Mouse (Mus musculus) kidney, embryonic 15.5 days (tissue): ENCODE data around the gene Hand2. TPM values are rescaled to one million over a fixed set of nuclear protein-coding genes. Genes with fewer than 3 reads are reported as not detected.

Source experiments
- ATAC-seq: fragments of 200-750 bp; cut with Nextera tagmentation; replicated peaks from 2 replicates; pipeline ENCODE4 v1.8.0; 2017; ENCODE audit warnings: moderate TSS enrichment; ENCODE audit not compliant: low FRiP score
- H3K27ac ChIP-seq: fragments of 300-500 bp; sonication (generic); 2 replicates; pipeline ENCODE4 v1.5.1; 2015; ENCODE audit warnings: mild to moderate bottlenecking, inconsistent platforms
- H3K27me3 ChIP-seq: fragments of 300-500 bp; sonication (generic); 2 replicates; pipeline ENCODE4 v1.6.1; 2015; ENCODE audit warnings: inconsistent platforms
- H3K36me3 ChIP-seq: fragments of 300-500 bp; sonication (generic); 2 replicates; pipeline ENCODE4 v1.6.1; 2015; ENCODE audit warnings: inconsistent platforms
- H3K4me1 ChIP-seq: fragments of 300-500 bp; sonication (generic); 2 replicates; pipeline ENCODE4 v1.6.1; 2015; ENCODE audit warnings: inconsistent platforms
- H3K4me2 ChIP-seq: fragments of 300-500 bp; sonication (generic); 2 replicates; pipeline ENCODE4 v1.6.1; 2015; ENCODE audit warnings: moderate library complexity, mild to moderate bottlenecking, inconsistent platforms
- H3K4me3 ChIP-seq: fragments of 300-500 bp; sonication (generic); replicated peaks from 2 replicates; pipeline ENCODE4 v1.5.1; 2015; ENCODE audit warnings: mild to moderate bottlenecking, inconsistent platforms
- H3K9ac ChIP-seq: fragments of 300-500 bp; sonication (generic); 2 replicates; pipeline ENCODE4 v1.6.1; 2015; ENCODE audit warnings: mild to moderate bottlenecking, inconsistent platforms
- H3K9me3 ChIP-seq: fragments of 300-500 bp; sonication (generic); replicated peaks from 2 replicates; pipeline ENCODE4 v1.6.1; 2016; ENCODE audit warnings: inconsistent platforms
- WGBS: fragments of 180-500 bp; shearing (Covaris S2); methylation state at CpG from one replicate; pipeline ENCODE4 v1.1.7; 2015; ENCODE audit warnings: mixed read lengths; 5-methylcytosine and 5-hydroxymethylcytosine counted together
- polyA plus RNA-seq: library from polyadenylated mRNA; unstranded; fragments of >200 nt; fragmentation: Nextera tagmentation; extraction: Ambion mirVana; gene quantifications from 2 replicates; pipeline ENCODE4 v1.2.1, GENCODE M21; 2015

Gene Hand2
- polyA plus RNA-seq, 1 experiment from 2014 or later = 1.7 TPM

GRCm38 (mm10) chr8:57348866-57349520 is 28.2 kb downstream of the Hand2 start:
- no peak overlapping the region for H3K4me3 ChIP-seq
- H3K36me3 ChIP-seq = no peaks in the 10 kb centered on the region
- H3K4me2 ChIP-seq = no peak overlapping the region
- H3K4me1 ChIP-seq = peaks cover 12% of the 10 kb centered on the region
- H3K27ac ChIP-seq = no peak overlapping the region
- H3K9ac ChIP-seq = no peak overlapping the region
- ATAC-seq = no peak
- no peaks in the 10 kb centered on the region for H3K9me3 ChIP-seq
- 2% methylated on average over 23 of the region's 23 CpGs for WGBS
- H3K27me3 ChIP-seq = peaks cover 98% of the 10 kb centered on the region

GRCm38 (mm10) chr8:57351861-57352260 is 31.1 kb downstream of the Hand2 start:
- H3K4me3 ChIP-seq = no peak overlapping the region
- WGBS = 32% methylated on average over 2 of the region's 2 CpGs
- no peak overlapping the region for H3K9ac ChIP-seq
- no peak overlapping the region for H3K27ac ChIP-seq
- no peaks in the 10 kb centered on the region for H3K9me3 ChIP-seq
- H3K4me1 ChIP-seq = peaks cover 13% of the 10 kb centered on the region
- no peaks in the 10 kb centered on the region for H3K36me3 ChIP-seq
- ATAC-seq = no peak
- no peak overlapping the region for H3K4me2 ChIP-seq
- peaks cover 95% of the 10 kb centered on the region for H3K27me3 ChIP-seq

- H3K9ac ChIP-seq = peak overlapping the region; percentile 36
Observed at GRCm38 (mm10) chr8:57353346-57354305, 32.8 kb downstream of the Hand2 start.

GRCm38 (mm10) chr8:57354876-57355275 is 34.1 kb downstream of the Hand2 start:
- Histone ChIP-seq H3K27ac (no peak overlapping the region), H3K36me3 (no peaks in the 10 kb centered on the region), H3K4me2 (no peak overlapping the region), H3K9ac (no peak overlapping the region), H3K27me3 (peaks cover 68% of the 10 kb centered on the region), H3K4me1 (peaks cover 9% of the 10 kb centered on the region), H3K4me3 (no peak overlapping the region), H3K9me3 (no peaks in the 10 kb centered on the region)
- no peak for ATAC-seq
- WGBS = 53% methylated on average over 2 of the region's 2 CpGs

More at GRCm38 (mm10) chr8:57353346-57354305, 32.8 kb downstream of the Hand2 start:
- H3K36me3 ChIP-seq = no peaks in the 10 kb centered on the region
- H3K4me2 ChIP-seq = peak overlapping the region; percentile 82
- H3K4me1 ChIP-seq = peaks cover 13% of the 10 kb centered on the region
- H3K27me3 ChIP-seq = peaks cover 80% of the 10 kb centered on the region
- H3K27ac ChIP-seq = no peak overlapping the region
- under 1% methylated on average over 37 of the region's 37 CpGs for WGBS
- no peaks in the 10 kb centered on the region for H3K9me3 ChIP-seq
- H3K4me3 ChIP-seq = peak overlapping the region; percentile 46
- ATAC-seq = peak; percentile 96

GRCm38 (mm10) chr8:57356529-57357325 is 35.9 kb downstream of the Hand2 start:
- no peak overlapping the region for H3K9ac ChIP-seq
- no peak overlapping the region for H3K27ac ChIP-seq
- H3K4me2 ChIP-seq = no peak overlapping the region
- H3K27me3 ChIP-seq = peaks cover 55% of the 10 kb centered on the region
- no peaks in the 10 kb centered on the region for H3K36me3 ChIP-seq
- WGBS = 67% methylated on average over 9 of the region's 9 CpGs
- ATAC-seq = no peak
- H3K4me1 ChIP-seq = peaks cover 11% of the 10 kb centered on the region
- H3K9me3 ChIP-seq = no peaks in the 10 kb centered on the region
- H3K4me3 ChIP-seq = no peak overlapping the region

- no peaks in the 10 kb centered on the region for H3K9me3 ChIP-seq
- H3K4me1 ChIP-seq = 0 out of 2 replicates have a peak, but pooled peaks cover 2% of the 10 kb centered on the region
- H3K4me2 ChIP-seq = no peak overlapping the region
- H3K4me3 ChIP-seq = no peak overlapping the region
- no peaks in the 10 kb centered on the region for H3K36me3 ChIP-seq
- H3K27ac ChIP-seq = no peak overlapping the region
- no peak overlapping the region for H3K9ac ChIP-seq
- WGBS = 56% methylated on average over 2 of the region's 2 CpGs
- peaks cover 21% of the 10 kb centered on the region for H3K27me3 ChIP-seq
- no peak for ATAC-seq
Observed at GRCm38 (mm10) chr8:57360493-57360892, 39.7 kb downstream of the Hand2 start.

- no peak for ATAC-seq
Observed at GRCm38 (mm10) chr8:57361003-57361805, 40.4 kb downstream of the Hand2 start.

GRCm38 (mm10) chr8:57362881-57363280 is 42.1 kb downstream of the Hand2 start:
- Histone ChIP-seq H3K9me3 (no peaks in the 10 kb centered on the region), H3K4me1 (0 out of 2 replicates have a peak, but pooled peaks cover 2% of the 10 kb centered on the region), H3K27ac (no peak overlapping the region), H3K4me2 (no peak overlapping the region), H3K27me3 (peaks cover 4% of the 10 kb centered on the region; the same call in 1 of the 2 replicates), H3K4me3 (no peak overlapping the region), H3K9ac (no peak overlapping the region), H3K36me3 (no peaks in the 10 kb centered on the region)
- WGBS = 57% methylated on average over 2 of the region's 2 CpGs
- ATAC-seq = no peak

More at GRCm38 (mm10) chr8:57361003-57361805, 40.4 kb downstream of the Hand2 start:
- H3K9me3 ChIP-seq = no peaks in the 10 kb centered on the region
- H3K9ac ChIP-seq = no peak overlapping the region
- no peak overlapping the region for H3K4me2 ChIP-seq
- H3K27ac ChIP-seq = no peak overlapping the region
- H3K27me3 ChIP-seq = peaks cover 14% of the 10 kb centered on the region
- 0 out of 2 replicates have a peak, but pooled peaks cover 2% of the 10 kb centered on the region for H3K4me1 ChIP-seq
- WGBS = 27% methylated on average over 8 of the region's 8 CpGs
- no peak overlapping the region for H3K4me3 ChIP-seq
- no peaks in the 10 kb centered on the region for H3K36me3 ChIP-seq

GRCm38 (mm10) chr8:57374044-57374443 is 53.3 kb downstream of the Hand2 start:
- Histone ChIP-seq H3K4me3 (no peak overlapping the region), H3K36me3 (no peaks in the 10 kb centered on the region), H3K27me3 (no peaks in the 10 kb centered on the region), H3K27ac (no peak overlapping the region), H3K4me1 (no peaks in the 10 kb centered on the region), H3K4me2 (no peak overlapping the region), H3K9ac (no peak overlapping the region), H3K9me3 (no peaks in the 10 kb centered on the region)
- ATAC-seq = no peak
- 90% methylated on average over 2 of the region's 2 CpGs for WGBS
